Mouse (Mus musculus) megakaryocyte, embryonic 14.5 days (primary cell): ENCODE measurements around the gene Gm8094.
"Not testable (repeated sequence)": the region's sequence is repeated elsewhere in the genome, so short reads cannot be mapped to it uniquely, and the experiment has no call there.

ENCODE experiments used
- FLI1 ChIP-seq: IDR thresholded peaks from 2 replicates; pipeline ENCODE4 v1.6.1; 2012; ENCODE audit warnings: low read length, inconsistent platforms, mixed read lengths
- GATA1 ChIP-seq: IDR thresholded peaks from 3 replicates; pipeline ENCODE4 v1.6.1; 2012; ENCODE audit warnings: mixed read lengths, low read length, inconsistent platforms, borderline replicate concordance

DNA sequence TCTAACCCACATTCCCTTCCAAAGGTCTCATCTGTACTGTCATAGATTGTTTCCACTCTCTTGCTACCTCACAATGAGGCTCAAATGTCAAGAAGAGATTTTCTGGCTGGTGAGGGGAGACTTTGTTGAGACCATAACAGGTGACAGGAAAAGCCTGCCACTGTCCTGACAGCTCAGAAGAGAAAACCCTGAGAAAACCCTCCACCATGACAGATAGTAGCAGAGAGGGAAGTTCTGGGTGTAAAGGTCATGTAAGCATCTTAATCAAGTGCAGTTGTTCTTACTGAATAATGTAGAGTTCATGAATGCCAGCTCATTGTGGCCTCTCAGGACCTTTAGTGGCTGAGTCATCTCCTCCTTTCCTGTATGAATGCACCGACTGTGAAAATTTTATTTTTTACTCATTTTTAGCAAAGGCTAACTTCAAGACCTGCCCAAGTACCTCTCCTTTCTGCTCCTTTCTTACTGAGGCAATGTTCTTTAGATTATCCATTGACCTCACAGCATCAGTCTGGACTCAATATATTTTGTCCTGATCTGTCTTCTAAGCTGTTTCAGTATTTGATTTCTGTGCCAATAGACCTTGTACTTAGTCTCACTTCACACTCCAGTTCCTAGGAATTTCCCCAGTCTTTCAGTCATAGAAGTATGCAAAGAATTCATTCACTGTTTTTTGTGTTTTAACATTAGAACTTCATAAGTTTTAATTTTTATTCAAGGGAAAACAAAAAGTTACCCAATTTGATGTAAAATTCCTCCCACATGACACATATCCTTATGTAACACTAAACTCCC lies 8.7 kb upstream of the Gm8094 start:
- not testable (repeated sequence) for TF ChIP-seq GATA1, FLI1
